Mouse (Mus musculus) liver, adult 2 months (tissue): Measurements from ENCODE around the gene Gpr68.

Experiments
- CTCF ChIP-seq: fragments of 200-500 bp; IDR thresholded peaks from 2 replicates; pipeline ENCODE4 v1.5.1; 2011; ENCODE audit warnings: low read depth, low read length, control low read depth
- POLR2A ChIP-seq: fragments of 200-500 bp; IDR thresholded peaks from 2 replicates; pipeline ENCODE4 v1.6.1; 2011; ENCODE audit warnings: low read length, control low read depth; ENCODE audit not compliant: insufficient read depth; ENCODE audit errors: extremely low read depth

DNA sequence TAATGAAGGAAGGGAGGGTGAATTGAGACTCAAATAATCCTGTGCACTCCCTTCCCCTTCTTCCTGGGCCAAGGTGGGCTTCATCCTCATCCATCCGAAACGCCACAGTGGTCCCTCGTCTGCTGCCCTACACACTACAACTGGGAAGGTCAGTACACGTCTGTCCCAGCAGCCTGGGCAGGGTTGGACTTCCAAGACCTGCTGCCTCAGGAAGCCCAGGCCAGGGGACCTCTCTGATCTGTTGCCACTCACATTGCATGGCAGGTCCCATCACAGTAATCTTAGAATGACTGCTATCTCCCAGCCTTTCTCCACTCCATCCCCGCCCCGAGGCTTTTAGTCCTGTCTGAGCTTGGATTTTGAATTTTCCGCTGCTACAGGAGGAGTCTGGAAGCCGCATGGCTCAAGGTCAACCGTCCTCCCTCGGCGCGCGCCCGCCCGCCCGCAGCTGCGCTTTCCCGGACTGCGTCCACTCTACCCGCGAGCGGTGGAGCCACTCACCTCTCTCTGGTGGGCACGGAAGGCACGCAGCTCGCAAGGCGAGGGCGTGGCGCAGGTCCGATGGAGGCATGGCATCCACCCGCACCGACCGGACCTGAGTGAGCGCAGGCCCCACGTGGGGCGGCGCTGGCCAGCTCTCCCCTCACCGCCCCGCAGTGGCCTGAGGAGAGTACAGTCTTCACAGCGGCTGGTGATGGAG, at the start of gene Gpr68:
- TF ChIP-seq POLR2A (no peak), CTCF (no peak)
